Mouse (Mus musculus): ENCODE results near the gene Tmem178b. TPM values are rescaled to one million over a fixed set of nuclear protein-coding genes. Genes with fewer than 3 reads are reported as not detected.

The Tmem178b gene
- polyA plus RNA-seq, 1 experiment from 2014 or later: 1.2 TPM

DNA sequence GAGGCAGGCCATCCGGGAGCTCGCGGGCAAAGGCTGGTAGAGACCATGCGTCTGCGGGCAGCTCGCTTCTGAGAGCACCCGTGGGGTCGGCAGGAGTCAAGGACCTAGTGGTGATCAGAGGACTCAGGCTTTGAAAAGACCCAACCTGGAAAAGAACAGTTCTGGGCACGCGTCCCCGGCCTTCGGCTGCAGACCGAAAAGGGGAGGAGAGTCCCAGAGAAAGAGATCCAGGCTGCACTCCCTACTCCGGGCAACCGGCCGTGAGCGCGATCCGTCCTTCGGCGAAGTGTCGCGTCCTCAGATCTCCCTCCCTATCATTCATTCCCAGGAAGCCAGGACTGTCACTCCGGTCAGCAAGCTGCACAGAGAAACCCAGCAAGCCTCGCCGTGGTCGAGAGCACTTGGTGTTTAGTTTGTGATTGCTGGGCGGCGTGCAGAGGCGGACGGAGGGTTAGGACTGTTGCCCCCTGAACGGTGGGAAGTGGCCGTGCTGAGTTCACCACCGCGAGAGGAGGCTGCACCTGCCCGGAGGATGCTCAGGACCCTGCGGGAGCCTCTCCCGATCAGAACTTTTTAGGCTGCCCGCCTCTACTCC lies 668 bp upstream of the Tmem178b start:
- H3K9ac ChIP-seq (ENCODE audit: low read length): peak overlapping the region; percentile 63
- under 1% methylated on average over 39 of the region's 39 CpGs for WGBS
- H3K9me3 ChIP-seq (replicated peaks; ENCODE audit: control insufficient read depth, low read length): no peaks in the 10 kb centered on the region
- H3K27me3 ChIP-seq (ENCODE audit: control insufficient read depth, insufficient read depth, low read length): peaks cover 36% of the 10 kb centered on the region
- no peaks in the 10 kb centered on the region for H3K36me3 ChIP-seq (ENCODE audit: control insufficient read depth, insufficient read depth, low read length)
- H3K4me1 ChIP-seq (ENCODE audit: control insufficient read depth, insufficient read depth, low read length): no peaks in the 10 kb centered on the region
- peak; percentile 11; the same call in 1 of the 2 replicates for ATAC-seq (ENCODE audit: insufficient read depth, low FRiP score)
- H3K4me2 ChIP-seq (ENCODE audit: low read depth, low read length): peak overlapping the region; percentile 87
- peak overlapping the region; percentile 61 for H3K4me3 ChIP-seq (replicated peaks; ENCODE audit: low read length)
- no peak overlapping the region for H3K27ac ChIP-seq (ENCODE audit: low read length)

- no peak overlapping the region for H3K4me3 ChIP-seq (replicated peaks; ENCODE audit: low read length)
- H3K9ac ChIP-seq (ENCODE audit: low read length): no peak overlapping the region
- H3K4me2 ChIP-seq (ENCODE audit: low read depth, low read length): no peak overlapping the region
- no peak overlapping the region for H3K27ac ChIP-seq (ENCODE audit: low read length)
- 54% methylated on average over 4 of the region's 4 CpGs for WGBS
- H3K36me3 ChIP-seq (ENCODE audit: control insufficient read depth, insufficient read depth, low read length): no peaks in the 10 kb centered on the region
- H3K9me3 ChIP-seq (replicated peaks; ENCODE audit: control insufficient read depth, low read length): no peaks in the 10 kb centered on the region
- ATAC-seq (ENCODE audit: insufficient read depth, low FRiP score): no peak
- peaks cover 32% of the 10 kb centered on the region for H3K27me3 ChIP-seq (ENCODE audit: control insufficient read depth, insufficient read depth, low read length)
- no peaks in the 10 kb centered on the region for H3K4me1 ChIP-seq (ENCODE audit: control insufficient read depth, insufficient read depth, low read length)
Measured at GRCm38 (mm10) chr6:39875186-39875585, 2.1 kb downstream of the Tmem178b start.

DNA sequence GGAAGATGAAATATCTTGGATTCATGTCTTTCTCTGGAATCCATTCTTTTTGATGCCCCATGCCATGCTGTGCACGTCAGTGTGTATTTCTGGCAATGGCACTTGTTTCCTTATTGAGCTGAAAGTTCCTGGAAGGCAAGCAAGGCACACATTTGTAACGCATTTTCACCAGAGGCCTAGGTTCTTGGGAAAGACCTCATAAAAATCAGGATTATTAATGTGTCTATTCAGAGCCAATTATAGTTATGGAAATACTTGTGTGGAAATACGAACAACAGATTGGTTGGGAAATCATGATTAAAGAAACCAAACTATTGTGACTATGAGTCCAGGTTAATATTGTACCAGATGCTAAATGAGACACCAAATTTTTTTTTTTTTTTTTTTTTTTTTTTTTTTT lies 3.4 kb downstream of the Tmem178b start:
- H3K9me3 ChIP-seq (replicated peaks; ENCODE audit: control insufficient read depth, low read length): no peaks in the 10 kb centered on the region
- H3K4me1 ChIP-seq (ENCODE audit: control insufficient read depth, insufficient read depth, low read length): no peaks in the 10 kb centered on the region
- no peak overlapping the region for H3K9ac ChIP-seq (ENCODE audit: low read length)
- no peak overlapping the region for H3K4me2 ChIP-seq (ENCODE audit: low read depth, low read length)
- no peak overlapping the region for H3K27ac ChIP-seq (ENCODE audit: low read length)
- WGBS: 74% methylated on average over 3 of the region's 3 CpGs
- peaks cover 30% of the 10 kb centered on the region for H3K27me3 ChIP-seq (ENCODE audit: control insufficient read depth, insufficient read depth, low read length)
- no peak overlapping the region for H3K4me3 ChIP-seq (replicated peaks; ENCODE audit: low read length)
- no peak for ATAC-seq (ENCODE audit: insufficient read depth, low FRiP score)
- H3K36me3 ChIP-seq (ENCODE audit: control insufficient read depth, insufficient read depth, low read length): no peaks in the 10 kb centered on the region

- Histone ChIP-seq H3K9me3 (replicated peaks; ENCODE audit: control insufficient read depth, low read length) (no peaks in the 10 kb centered on the region), H3K36me3 (ENCODE audit: control insufficient read depth, insufficient read depth, low read length) (no peaks in the 10 kb centered on the region), H3K4me1 (ENCODE audit: control insufficient read depth, insufficient read depth, low read length) (no peaks in the 10 kb centered on the region), H3K4me2 (ENCODE audit: low read depth, low read length) (no peak overlapping the region), H3K27ac (ENCODE audit: low read length) (no peak overlapping the region), H3K27me3 (ENCODE audit: control insufficient read depth, insufficient read depth, low read length) (no peaks in the 10 kb centered on the region), H3K9ac (ENCODE audit: low read length) (no peak overlapping the region), H3K4me3 (replicated peaks; ENCODE audit: low read length) (no peak overlapping the region)
- WGBS: 61% methylated on average over 3 of the region's 3 CpGs
- ATAC-seq (ENCODE audit: insufficient read depth, low FRiP score): no peak
Measured at GRCm38 (mm10) chr6:39890811-39891210, 17.7 kb downstream of the Tmem178b start.

DNA sequence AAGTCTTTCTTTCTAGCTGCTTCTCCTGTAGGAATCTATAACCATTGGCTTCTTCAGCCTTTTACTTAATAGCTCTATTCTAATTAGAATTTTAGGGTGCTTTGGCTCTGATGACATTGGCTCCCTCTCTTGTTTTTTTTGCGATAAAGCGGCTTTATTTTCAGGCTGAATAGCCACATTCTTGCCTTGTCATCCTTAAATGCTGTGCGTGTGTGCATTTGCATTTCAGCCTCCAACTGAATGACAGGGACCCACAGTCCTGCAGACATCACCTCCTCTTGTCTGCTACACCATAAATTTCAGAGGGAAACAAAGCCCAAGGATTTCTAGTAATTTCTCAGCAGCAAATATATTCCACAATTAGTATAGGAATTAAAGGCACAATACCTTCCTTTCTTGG lies 23.4 kb downstream of the Tmem178b start:
- no peak overlapping the region for H3K4me2 ChIP-seq (ENCODE audit: low read depth, low read length)
- H3K4me3 ChIP-seq (replicated peaks; ENCODE audit: low read length): no peak overlapping the region
- H3K9ac ChIP-seq (ENCODE audit: low read length): no peak overlapping the region
- H3K9me3 ChIP-seq (replicated peaks; ENCODE audit: control insufficient read depth, low read length): no peaks in the 10 kb centered on the region
- WGBS: 86% methylated on average over 3 of the region's 3 CpGs
- no peak for ATAC-seq (ENCODE audit: insufficient read depth, low FRiP score)
- H3K4me1 ChIP-seq (ENCODE audit: control insufficient read depth, insufficient read depth, low read length): no peaks in the 10 kb centered on the region
- no peaks in the 10 kb centered on the region for H3K36me3 ChIP-seq (ENCODE audit: control insufficient read depth, insufficient read depth, low read length)
- no peak overlapping the region for H3K27ac ChIP-seq (ENCODE audit: low read length)
- H3K27me3 ChIP-seq (ENCODE audit: control insufficient read depth, insufficient read depth, low read length): no peaks in the 10 kb centered on the region

GRCm38 (mm10) chr6:39899231-39899630 lies 26.2 kb downstream of the Tmem178b start:
- Histone ChIP-seq H3K4me2 (ENCODE audit: low read depth, low read length) (no peak overlapping the region), H3K27me3 (ENCODE audit: control insufficient read depth, insufficient read depth, low read length) (no peaks in the 10 kb centered on the region), H3K9ac (ENCODE audit: low read length) (no peak overlapping the region), H3K4me1 (ENCODE audit: control insufficient read depth, insufficient read depth, low read length) (no peaks in the 10 kb centered on the region), H3K4me3 (replicated peaks; ENCODE audit: low read length) (no peak overlapping the region), H3K9me3 (replicated peaks; ENCODE audit: control insufficient read depth, low read length) (no peaks in the 10 kb centered on the region), H3K27ac (ENCODE audit: low read length) (no peak overlapping the region), H3K36me3 (ENCODE audit: control insufficient read depth, insufficient read depth, low read length) (no peaks in the 10 kb centered on the region)
- WGBS: 34% methylated on average over 4 of the region's 4 CpGs
- ATAC-seq (ENCODE audit: insufficient read depth, low FRiP score): no peak

GRCm38 (mm10) chr6:39903220-39903773 lies 30.2 kb downstream of the Tmem178b start:
- WGBS: 73% methylated on average over 6 of the region's 6 CpGs
- Histone ChIP-seq H3K27me3 (ENCODE audit: control insufficient read depth, insufficient read depth, low read length) (no peaks in the 10 kb centered on the region), H3K9me3 (replicated peaks; ENCODE audit: control insufficient read depth, low read length) (no peaks in the 10 kb centered on the region), H3K9ac (ENCODE audit: low read length) (no peak overlapping the region), H3K4me3 (replicated peaks; ENCODE audit: low read length) (no peak overlapping the region), H3K36me3 (ENCODE audit: control insufficient read depth, insufficient read depth, low read length) (no peaks in the 10 kb centered on the region), H3K4me2 (ENCODE audit: low read depth, low read length) (no peak overlapping the region), H3K27ac (ENCODE audit: low read length) (no peak overlapping the region), H3K4me1 (ENCODE audit: control insufficient read depth, insufficient read depth, low read length) (no peaks in the 10 kb centered on the region)
- ATAC-seq (ENCODE audit: insufficient read depth, low FRiP score): no peak

- Histone ChIP-seq H3K36me3 (ENCODE audit: control insufficient read depth, insufficient read depth, low read length) (no peaks in the 10 kb centered on the region), H3K4me3 (replicated peaks; ENCODE audit: low read length) (no peak overlapping the region), H3K27ac (ENCODE audit: low read length) (no peak overlapping the region), H3K4me2 (ENCODE audit: low read depth, low read length) (no peak overlapping the region), H3K27me3 (ENCODE audit: control insufficient read depth, insufficient read depth, low read length) (no peaks in the 10 kb centered on the region), H3K4me1 (ENCODE audit: control insufficient read depth, insufficient read depth, low read length) (no peaks in the 10 kb centered on the region), H3K9me3 (replicated peaks; ENCODE audit: control insufficient read depth, low read length) (no peaks in the 10 kb centered on the region), H3K9ac (ENCODE audit: low read length) (no peak overlapping the region)
- no peak for ATAC-seq (ENCODE audit: insufficient read depth, low FRiP score)
- 64% methylated on average over 11 of the region's 11 CpGs for WGBS
Measured at GRCm38 (mm10) chr6:39903845-39904244, 30.8 kb downstream of the Tmem178b start.

DNA sequence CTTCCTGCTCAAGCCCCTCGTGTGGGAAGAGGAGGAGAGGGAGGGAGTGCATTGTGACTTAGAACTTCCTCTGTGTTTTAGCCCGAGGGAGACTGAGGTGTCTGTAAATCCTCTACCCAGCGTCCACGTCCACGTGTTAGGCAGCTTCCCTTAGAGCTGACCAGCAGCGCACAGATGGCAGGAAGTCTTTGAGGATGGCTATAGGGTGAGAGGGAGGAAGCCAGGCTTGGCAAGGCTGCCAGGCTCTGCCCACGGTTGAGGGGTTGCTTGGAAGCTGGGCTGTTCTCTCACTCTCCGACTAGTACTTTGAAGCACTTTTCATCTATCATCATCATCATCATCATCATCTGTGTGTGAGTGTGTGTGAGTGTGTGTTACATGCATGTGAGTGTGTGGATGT lies 41.9 kb downstream of the Tmem178b start:
- no peak overlapping the region for H3K27ac ChIP-seq (ENCODE audit: low read length)
- H3K9me3 ChIP-seq (replicated peaks; ENCODE audit: control insufficient read depth, low read length): no peaks in the 10 kb centered on the region
- 34% methylated on average over 8 of the region's 8 CpGs for WGBS
- no peak overlapping the region for H3K9ac ChIP-seq (ENCODE audit: low read length)
- no peak overlapping the region for H3K4me2 ChIP-seq (ENCODE audit: low read depth, low read length)
- H3K27me3 ChIP-seq (ENCODE audit: control insufficient read depth, insufficient read depth, low read length): no peaks in the 10 kb centered on the region
- peaks cover 3% of the 10 kb centered on the region; the same call in 1 of the 2 replicates for H3K4me1 ChIP-seq (ENCODE audit: control insufficient read depth, insufficient read depth, low read length)
- H3K36me3 ChIP-seq (ENCODE audit: control insufficient read depth, insufficient read depth, low read length): no peaks in the 10 kb centered on the region
- H3K4me3 ChIP-seq (replicated peaks; ENCODE audit: low read length): no peak overlapping the region
- ATAC-seq (ENCODE audit: insufficient read depth, low FRiP score): no peak
